Mouse (Mus musculus) kidney, embryonic 15.5 days (tissue): Measurements from ENCODE around the gene Inpp4a. TPM values are rescaled to one million over a fixed set of nuclear protein-coding genes. Genes with fewer than 3 reads are reported as not detected.
A peak's percentile ranks its signal among the peaks of the same experiment; 100 is the strongest.

Experiments used
- ATAC-seq: fragments of 200-750 bp; cut with Nextera tagmentation; replicated peaks from 2 replicates; pipeline ENCODE4 v1.8.0; 2017; ENCODE audit warnings: moderate TSS enrichment; ENCODE audit not compliant: low FRiP score
- H3K27ac ChIP-seq: fragments of 300-500 bp; sonication (generic); 2 replicates; pipeline ENCODE4 v1.5.1; 2015; ENCODE audit warnings: mild to moderate bottlenecking, inconsistent platforms
- H3K27me3 ChIP-seq: fragments of 300-500 bp; sonication (generic); 2 replicates; pipeline ENCODE4 v1.6.1; 2015; ENCODE audit warnings: inconsistent platforms
- H3K36me3 ChIP-seq: fragments of 300-500 bp; sonication (generic); 2 replicates; pipeline ENCODE4 v1.6.1; 2015; ENCODE audit warnings: inconsistent platforms
- H3K4me1 ChIP-seq: fragments of 300-500 bp; sonication (generic); 2 replicates; pipeline ENCODE4 v1.6.1; 2015; ENCODE audit warnings: inconsistent platforms
- H3K4me2 ChIP-seq: fragments of 300-500 bp; sonication (generic); 2 replicates; pipeline ENCODE4 v1.6.1; 2015; ENCODE audit warnings: moderate library complexity, mild to moderate bottlenecking, inconsistent platforms
- H3K4me3 ChIP-seq: fragments of 300-500 bp; sonication (generic); replicated peaks from 2 replicates; pipeline ENCODE4 v1.5.1; 2015; ENCODE audit warnings: mild to moderate bottlenecking, inconsistent platforms
- H3K9ac ChIP-seq: fragments of 300-500 bp; sonication (generic); 2 replicates; pipeline ENCODE4 v1.6.1; 2015; ENCODE audit warnings: mild to moderate bottlenecking, inconsistent platforms
- H3K9me3 ChIP-seq: fragments of 300-500 bp; sonication (generic); replicated peaks from 2 replicates; pipeline ENCODE4 v1.6.1; 2016; ENCODE audit warnings: inconsistent platforms
- WGBS: fragments of 180-500 bp; shearing (Covaris S2); methylation state at CpG from one replicate; pipeline ENCODE4 v1.1.7; 2015; ENCODE audit warnings: mixed read lengths; 5-methylcytosine and 5-hydroxymethylcytosine counted together
- polyA plus RNA-seq: library from polyadenylated mRNA; unstranded; fragments of >200 nt; fragmentation: Nextera tagmentation; extraction: Ambion mirVana; gene quantifications from 2 replicates; pipeline ENCODE4 v1.2.1, GENCODE M21; 2015

Inpp4a gene
- polyA plus RNA-seq, 1 experiment from 2014 or later, result 20.5 TPM

- H3K4me2 ChIP-seq, result no peak overlapping the region
- H3K9me3 ChIP-seq, result no peaks in the 10 kb centered on the region
- H3K36me3 ChIP-seq, result no peaks in the 10 kb centered on the region
- no peak for ATAC-seq
- H3K27ac ChIP-seq, result no peak overlapping the region
- peaks cover 36% of the 10 kb centered on the region for H3K4me1 ChIP-seq
- H3K27me3 ChIP-seq, result no peaks in the 10 kb centered on the region
- H3K4me3 ChIP-seq, result no peak overlapping the region
- 62% methylated on average over 3 of the region's 3 CpGs for WGBS
- H3K9ac ChIP-seq, result no peak overlapping the region
These were observed 3.1 kb downstream of the Inpp4a start for GRCm38 (mm10) chr1:37302801-37303200.

GRCm38 (mm10) chr1:37305691-37306287 lies 6.1 kb downstream of the Inpp4a start:
- Histone ChIP-seq H3K36me3 (no peaks in the 10 kb centered on the region), H3K4me1 (peaks cover 29% of the 10 kb centered on the region), H3K9me3 (no peaks in the 10 kb centered on the region), H3K4me3 (no peak overlapping the region), H3K4me2 (no peak overlapping the region), H3K9ac (no peak overlapping the region), H3K27ac (0 out of 2 replicates have a peak overlapping the region, but pooled peaks have one; percentile 28), H3K27me3 (no peaks in the 10 kb centered on the region)
- WGBS, result 51% methylated on average over 9 of the region's 9 CpGs
- ATAC-seq, result peak; percentile 71

- H3K4me3 ChIP-seq, result no peak overlapping the region
- H3K9ac ChIP-seq, result no peak overlapping the region
- no peaks in the 10 kb centered on the region for H3K9me3 ChIP-seq
- WGBS, result 96% methylated on average over 2 of the region's 2 CpGs
- no peak for ATAC-seq
- peaks cover 20% of the 10 kb centered on the region; the same call in 1 of the 2 replicates for H3K4me1 ChIP-seq
- no peaks in the 10 kb centered on the region for H3K27me3 ChIP-seq
- H3K36me3 ChIP-seq, result no peaks in the 10 kb centered on the region
- no peak overlapping the region for H3K4me2 ChIP-seq
- no peak overlapping the region for H3K27ac ChIP-seq
These were observed 7.9 kb downstream of the Inpp4a start for GRCm38 (mm10) chr1:37307586-37307985.

- Histone ChIP-seq H3K4me3 (no peak overlapping the region), H3K4me1 (peaks cover 20% of the 10 kb centered on the region; the same call in 1 of the 2 replicates), H3K27ac (no peak overlapping the region), H3K27me3 (no peaks in the 10 kb centered on the region), H3K4me2 (no peak overlapping the region), H3K36me3 (no peaks in the 10 kb centered on the region), H3K9me3 (no peaks in the 10 kb centered on the region), H3K9ac (no peak overlapping the region)
- no peak for ATAC-seq
- WGBS, result 84% methylated on average over 8 of the region's 8 CpGs
These were observed 8.5 kb downstream of the Inpp4a start for GRCm38 (mm10) chr1:37308021-37308742.

- no peak overlapping the region for H3K9ac ChIP-seq
- no peak overlapping the region for H3K4me2 ChIP-seq
- H3K27ac ChIP-seq, result no peak overlapping the region
- WGBS, result 61% methylated on average over 3 of the region's 3 CpGs
- H3K36me3 ChIP-seq, result no peaks in the 10 kb centered on the region
- peaks cover 20% of the 10 kb centered on the region; the same call in 1 of the 2 replicates for H3K4me1 ChIP-seq
- H3K27me3 ChIP-seq, result no peaks in the 10 kb centered on the region
- no peak overlapping the region for H3K4me3 ChIP-seq
- no peaks in the 10 kb centered on the region for H3K9me3 ChIP-seq
- no peak for ATAC-seq
These were observed 9.1 kb downstream of the Inpp4a start for GRCm38 (mm10) chr1:37308743-37309100.

GRCm38 (mm10) chr1:37309939-37310515 lies 10.4 kb downstream of the Inpp4a start:
- Histone ChIP-seq H3K27ac (no peak overlapping the region), H3K27me3 (no peaks in the 10 kb centered on the region), H3K9ac (no peak overlapping the region), H3K36me3 (no peaks in the 10 kb centered on the region), H3K4me3 (no peak overlapping the region), H3K4me1 (peaks cover 27% of the 10 kb centered on the region), H3K4me2 (no peak overlapping the region), H3K9me3 (no peaks in the 10 kb centered on the region)
- no peak for ATAC-seq
- WGBS, result 87% methylated on average over 4 of the region's 4 CpGs

- Histone ChIP-seq H3K9me3 (no peaks in the 10 kb centered on the region), H3K4me2 (no peak overlapping the region), H3K27ac (no peak overlapping the region), H3K4me3 (no peak overlapping the region), H3K9ac (no peak overlapping the region), H3K4me1 (peaks cover 19% of the 10 kb centered on the region), H3K27me3 (no peaks in the 10 kb centered on the region), H3K36me3 (no peaks in the 10 kb centered on the region)
- WGBS, result 30% methylated on average over 7 of the region's 7 CpGs
- no peak for ATAC-seq
These were observed 14.7 kb downstream of the Inpp4a start for GRCm38 (mm10) chr1:37314338-37314737.

GRCm38 (mm10) chr1:37317644-37318285 lies 18.1 kb downstream of the Inpp4a start:
- no peak for ATAC-seq
- H3K4me3 ChIP-seq, result no peak overlapping the region
- H3K9me3 ChIP-seq, result no peaks in the 10 kb centered on the region
- 79% methylated on average over 7 of the region's 7 CpGs for WGBS
- H3K27ac ChIP-seq, result no peak overlapping the region
- peaks cover 17% of the 10 kb centered on the region for H3K4me1 ChIP-seq
- H3K36me3 ChIP-seq, result no peaks in the 10 kb centered on the region
- no peaks in the 10 kb centered on the region for H3K27me3 ChIP-seq
- H3K9ac ChIP-seq, result no peak overlapping the region
- H3K4me2 ChIP-seq, result no peak overlapping the region

- H3K4me3 ChIP-seq, result no peak overlapping the region
- no peak overlapping the region for H3K4me2 ChIP-seq
- ATAC-seq, result no peak
- no peaks in the 10 kb centered on the region for H3K9me3 ChIP-seq
- no peaks in the 10 kb centered on the region for H3K36me3 ChIP-seq
- no peak overlapping the region for H3K27ac ChIP-seq
- H3K27me3 ChIP-seq, result no peaks in the 10 kb centered on the region
- peaks cover 15% of the 10 kb centered on the region for H3K4me1 ChIP-seq
- 92% methylated on average over 2 of the region's 2 CpGs for WGBS
- H3K9ac ChIP-seq, result no peak overlapping the region
These were observed 18.9 kb downstream of the Inpp4a start for GRCm38 (mm10) chr1:37318558-37318957.

GRCm38 (mm10) chr1:37322690-37323089 lies 23.0 kb downstream of the Inpp4a start:
- Histone ChIP-seq H3K4me3 (no peak overlapping the region), H3K4me2 (no peak overlapping the region), H3K9me3 (no peaks in the 10 kb centered on the region), H3K27ac (no peak overlapping the region), H3K4me1 (peaks cover 15% of the 10 kb centered on the region), H3K27me3 (no peaks in the 10 kb centered on the region), H3K9ac (no peak overlapping the region), H3K36me3 (no peaks in the 10 kb centered on the region)
- WGBS, result 88% methylated on average over 2 of the region's 2 CpGs
- ATAC-seq, result no peak

GRCm38 (mm10) chr1:37323208-37323607 lies 23.5 kb downstream of the Inpp4a start:
- no peak overlapping the region for H3K4me2 ChIP-seq
- ATAC-seq, result no peak
- peaks cover 11% of the 10 kb centered on the region for H3K4me1 ChIP-seq
- no peaks in the 10 kb centered on the region for H3K9me3 ChIP-seq
- no peak overlapping the region for H3K27ac ChIP-seq
- no peaks in the 10 kb centered on the region for H3K36me3 ChIP-seq
- no peak overlapping the region for H3K4me3 ChIP-seq
- no peak overlapping the region for H3K9ac ChIP-seq
- WGBS, result 92% methylated on average over 4 of the region's 4 CpGs
- no peaks in the 10 kb centered on the region for H3K27me3 ChIP-seq

- H3K36me3 ChIP-seq, result no peaks in the 10 kb centered on the region
- no peaks in the 10 kb centered on the region for H3K27me3 ChIP-seq
- no peak overlapping the region for H3K9ac ChIP-seq
- no peak overlapping the region for H3K4me2 ChIP-seq
- peaks cover 11% of the 10 kb centered on the region for H3K4me1 ChIP-seq
- peak overlapping the region; percentile 66 for H3K27ac ChIP-seq
- 4% methylated on average over 5 of the region's 5 CpGs for WGBS
- no peaks in the 10 kb centered on the region for H3K9me3 ChIP-seq
- H3K4me3 ChIP-seq, result no peak overlapping the region
- peak; percentile 84 for ATAC-seq
These were observed 24.9 kb downstream of the Inpp4a start for GRCm38 (mm10) chr1:37324569-37324968.
